Mouse (Mus musculus): ENCODE data around the gene Dnajc6.

DNA sequence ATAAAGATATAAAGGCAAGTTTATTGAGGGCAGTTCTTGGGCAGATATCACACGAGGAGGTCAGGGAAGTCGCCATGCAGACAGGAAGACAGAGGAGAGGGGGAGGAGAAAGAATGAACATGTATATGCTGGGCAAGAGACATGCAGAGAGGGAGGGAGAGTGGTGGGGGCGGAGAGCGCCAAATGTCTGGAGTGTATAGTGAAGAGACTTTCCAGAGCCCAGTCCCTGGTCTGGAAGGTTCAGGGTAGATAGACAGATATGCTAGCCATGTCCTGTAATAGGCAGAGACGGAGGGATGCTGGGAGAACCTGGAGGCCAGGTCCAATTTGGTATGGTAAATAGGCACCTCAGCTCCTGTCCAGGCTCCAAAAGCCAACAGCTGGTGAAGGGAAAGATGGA lies 83.1 kb downstream of the Dnajc6 start:
- no peak for TF ChIP-seq GATA1 (IDR thresholded peaks at IDR 0.05; ENCODE audit: low read length)
- no peak for TF ChIP-seq TAL1 (IDR thresholded peaks at IDR 0.05; ENCODE audit: low read length)
